Mouse (Mus musculus): ENCODE data around the gene Agrp. TPM values are rescaled to one million over a fixed set of nuclear protein-coding genes. Genes with fewer than 3 reads are reported as not detected.

Gene Agrp
- total RNA-seq, 2 experiments from 2014 or later: 0.81 to 1.5 TPM

GRCm38 (mm10) chr8:105521995-105522769 lies 115.0 kb downstream of the Agrp start:
- no peak for DNase-seq (ENCODE audit: low spot score in 2 of 2)

GRCm38 (mm10) chr8:105521061-105521460 lies 116.1 kb downstream of the Agrp start:
- no peak for DNase-seq (ENCODE audit: low spot score in 2 of 2)

- no peak for DNase-seq (ENCODE audit: low spot score in 2 of 2)
Measured at GRCm38 (mm10) chr8:105520521-105520920, 116.7 kb downstream of the Agrp start.

GRCm38 (mm10) chr8:105519591-105519990 lies 117.6 kb downstream of the Agrp start:
- no peak for DNase-seq (ENCODE audit: low spot score in 2 of 2)

GRCm38 (mm10) chr8:105518436-105519313 lies 118.5 kb downstream of the Agrp start, which contains the start of gene Hsd11b2:
Gene Hsd11b2, plus strand, starts transcription at chr8:105518755.
- DNase-seq (ENCODE audit: low spot score in 2 of 2): no peak

GRCm38 (mm10) chr8:105517346-105517745 lies 119.8 kb downstream of the Agrp start:
- DNase-seq (ENCODE audit: low spot score in 2 of 2): no peak

Small RNA genes within 50 kb of the gene (microRNA-seq; reads per million reads assigned to microRNA genes)
- gene Mir1966: not detected

Other genes with a start within 250 kb of the Agrp start
- not detected for gene Kctd19, start 223.9 kb downstream of the Agrp start, total RNA-seq (2021)
- 1 to 10 TPM; 5.4 to 6.4 TPM for gene Lrrc36, start 223.8 kb downstream of the Agrp start, total RNA-seq (2021)
- gene Tppp3, start 165.9 kb downstream of the Agrp start, total RNA-seq (2021): 10 to 100 TPM; 88.4 to 89.4 TPM
- gene Zdhhc1, start 140.5 kb downstream of the Agrp start, total RNA-seq (2021): 10 to 100 TPM; 26.2 to 28.6 TPM
- 10 to 100 TPM in 1 of 2 experiments, 1 to 10 TPM in 1; 3.7 to 15.0 TPM for gene Hsd11b2, start 118.6 kb downstream of the Agrp start, total RNA-seq (2021)
- 100 to 1,000 TPM; 103 to 113 TPM for gene Atp6v0d1, start 71.3 kb downstream of the Agrp start, total RNA-seq (2021)
- 10 to 100 TPM; 35.4 to 43.0 TPM for gene Ripor1, start 32.1 kb downstream of the Agrp start, total RNA-seq (2021)
- gene Ctcf, start 825 bp downstream of the Agrp start, total RNA-seq (2021): 10 to 100 TPM; 73.8 to 94.0 TPM
- gene Carmil2, start 48.9 kb upstream of the Agrp start, total RNA-seq (2021): 1 to 10 TPM; 4.5 to 4.9 TPM
- 10 to 100 TPM; 32.2 to 36.0 TPM for gene Acd, start 63.7 kb upstream of the Agrp start, total RNA-seq (2021)
- 10 to 100 TPM; 10.8 TPM for gene Pard6a, start 63.8 kb upstream of the Agrp start, total RNA-seq (2021)
- gene 4933405L10Rik, start 70.3 kb upstream of the Agrp start, total RNA-seq (2021): not detected
- gene Enkd1, start 70.8 kb upstream of the Agrp start, total RNA-seq (2021): 10 to 100 TPM in 1 of 2 experiments, 1 to 10 TPM in 1; 9.8 to 11.7 TPM
- gene Gfod2, start 121.3 kb upstream of the Agrp start, total RNA-seq (2021): 10 to 100 TPM in 1 of 2 experiments, 1 to 10 TPM in 1; 8.3 to 11.6 TPM
- gene Ranbp10, start 190.0 kb upstream of the Agrp start, total RNA-seq (2021): 10 to 100 TPM; 36.5 to 37.6 TPM
- gene Tsnaxip1, start 190.3 kb upstream of the Agrp start, total RNA-seq (2021): not detected
- 10 to 100 TPM; 15.9 to 21.7 TPM for gene Cenpt, start 215.9 kb upstream of the Agrp start, total RNA-seq (2021)
- 10 to 100 TPM; 40.0 to 42.2 TPM for gene Thap11, start 217.7 kb upstream of the Agrp start, total RNA-seq (2021)
- gene Nutf2, start 223.2 kb upstream of the Agrp start, total RNA-seq (2021): 10 to 100 TPM; 53.1 to 57.4 TPM
- 10 to 100 TPM; 50.3 to 51.3 TPM for gene Edc4, start 243.5 kb upstream of the Agrp start, total RNA-seq (2021)

All from adrenal gland, postnatal 4 days (tissue).